Mouse (Mus musculus) heart, postnatal 0 days (tissue): ENCODE data around the gene Sohlh1.

ENCODE experiments used
- CTCF ChIP-seq: IDR thresholded peaks from 2 replicates; pipeline ENCODE4 v1.5.1; 2016; ENCODE audit warnings: antibody characterized with exemption, control low read depth, low read depth
- EP300 ChIP-seq: IDR thresholded peaks from 2 replicates; pipeline ENCODE4 v1.6.1; 2016; ENCODE audit warnings: antibody characterized with exemption, low read depth

DNA sequence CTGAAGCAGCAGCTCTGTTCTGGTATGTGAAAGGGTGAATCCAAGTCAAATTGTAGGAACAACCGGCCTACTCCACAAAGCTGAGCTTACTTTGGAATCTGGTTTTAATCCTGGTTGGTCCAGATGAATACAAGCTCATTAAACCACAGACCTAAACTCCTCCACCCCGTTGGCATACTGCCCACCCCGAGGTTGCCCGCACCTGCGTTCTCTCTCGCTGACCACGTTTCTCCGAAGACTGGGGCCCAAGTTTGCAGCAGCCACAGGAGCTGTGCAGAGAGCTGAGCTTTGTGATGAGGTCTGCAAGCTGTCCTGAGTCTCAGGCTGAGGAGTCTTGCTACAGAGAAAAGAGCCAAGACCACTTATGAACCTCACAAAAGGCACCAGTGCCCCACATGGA lies 532 bp downstream of the Sohlh1 start:
- TF ChIP-seq CTCF (no peak), EP300 (no peak)
